Mouse (Mus musculus) cerebellum, postnatal 14 days (tissue): ENCODE data around the gene Itpr2.

Experiments
- DNase-seq, 2 experiments: peaks; one replicate each; pipeline ENCODE4 v3.0.0; 2021; ENCODE audit warnings: mixed read lengths in 2 of 2

Gene Itpr2

DNA sequence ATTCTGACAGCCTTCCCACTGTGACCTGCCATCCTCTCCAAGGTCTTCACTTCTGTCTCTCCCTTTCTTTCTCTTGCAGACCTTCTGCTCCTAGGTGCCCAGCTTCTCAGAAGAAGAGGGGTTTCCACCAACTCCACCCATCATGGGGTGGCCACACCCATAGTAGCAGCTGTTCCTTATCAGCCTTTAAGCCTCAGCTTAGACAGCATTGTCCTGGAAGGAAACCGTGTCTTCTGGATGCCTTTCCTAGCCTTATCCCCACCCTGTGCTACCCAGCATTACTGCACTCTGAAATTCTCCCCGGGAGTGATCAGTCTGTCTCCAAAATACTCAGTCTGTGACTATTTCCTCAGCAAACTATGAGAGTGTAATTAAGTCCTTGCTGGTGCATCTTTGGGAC lies 245.6 kb downstream of the Itpr2 start:
- DNase-seq, result no peak

DNA sequence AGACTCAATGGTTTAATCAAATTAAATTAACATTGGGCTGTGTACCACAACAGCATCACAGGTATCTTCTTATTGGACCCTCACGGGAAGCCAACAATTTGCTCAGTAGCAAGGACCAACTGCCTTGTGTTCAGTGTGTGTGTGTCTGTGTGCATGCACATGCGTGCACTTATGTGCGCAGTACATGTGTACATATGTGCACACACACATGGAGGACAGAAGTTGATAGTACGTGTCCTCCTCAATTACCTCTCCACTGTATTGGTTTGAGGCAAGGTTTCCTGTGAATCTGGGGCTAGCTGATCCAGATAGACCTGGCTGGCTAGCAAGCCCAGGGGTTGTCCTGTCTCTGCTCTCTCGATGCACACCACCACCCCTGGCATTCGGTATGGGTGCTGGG lies 246.4 kb downstream of the Itpr2 start:
- no peak for DNase-seq

DNA sequence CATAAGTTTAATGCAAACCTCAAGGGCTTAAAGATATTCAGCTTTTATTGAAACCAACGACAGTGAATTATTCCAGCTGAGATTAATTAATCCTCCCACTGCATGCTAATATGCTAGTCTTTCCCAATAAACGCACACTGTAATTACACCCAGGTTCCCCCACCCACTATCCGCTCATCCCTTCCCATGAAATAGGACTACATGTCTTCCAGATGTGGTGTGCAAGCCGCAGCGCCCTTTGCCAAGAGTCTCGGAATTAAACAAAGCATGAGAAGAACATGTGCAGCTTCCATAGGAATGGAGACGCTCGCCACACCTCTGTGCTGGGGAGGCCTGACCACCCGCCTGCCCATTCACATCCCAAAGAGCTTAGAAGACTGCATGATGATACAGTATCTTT lies 247.1 kb downstream of the Itpr2 start:
- no peak for DNase-seq

DNA sequence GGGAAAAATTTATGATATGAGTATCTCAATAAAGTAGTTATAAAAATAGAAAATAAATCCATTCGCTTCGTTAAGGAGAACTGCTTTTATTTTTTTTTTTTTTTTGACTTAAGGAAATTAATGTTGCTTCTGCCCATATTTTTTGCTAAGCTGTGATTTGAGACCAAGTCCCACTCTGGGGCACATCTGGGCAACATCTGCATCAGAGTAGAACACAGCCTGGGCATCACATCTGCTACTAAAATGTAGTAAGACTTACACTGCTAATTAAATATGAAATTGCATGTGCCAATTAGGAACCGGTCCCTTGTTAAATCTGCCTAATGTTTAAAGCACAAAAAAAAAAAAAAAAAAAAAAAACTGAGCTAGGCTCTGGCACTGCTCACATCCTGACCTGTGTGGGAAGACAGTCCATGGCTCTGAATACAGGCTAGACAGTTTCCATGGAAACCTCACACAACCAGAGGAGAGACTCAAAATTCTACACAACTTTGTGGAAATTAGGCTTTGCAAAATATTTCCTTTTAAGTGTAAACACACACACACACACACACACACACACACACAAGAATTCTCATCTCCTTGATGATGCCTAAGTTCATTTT lies 247.7 kb downstream of the Itpr2 start:
- DNase-seq, result no peak

DNA sequence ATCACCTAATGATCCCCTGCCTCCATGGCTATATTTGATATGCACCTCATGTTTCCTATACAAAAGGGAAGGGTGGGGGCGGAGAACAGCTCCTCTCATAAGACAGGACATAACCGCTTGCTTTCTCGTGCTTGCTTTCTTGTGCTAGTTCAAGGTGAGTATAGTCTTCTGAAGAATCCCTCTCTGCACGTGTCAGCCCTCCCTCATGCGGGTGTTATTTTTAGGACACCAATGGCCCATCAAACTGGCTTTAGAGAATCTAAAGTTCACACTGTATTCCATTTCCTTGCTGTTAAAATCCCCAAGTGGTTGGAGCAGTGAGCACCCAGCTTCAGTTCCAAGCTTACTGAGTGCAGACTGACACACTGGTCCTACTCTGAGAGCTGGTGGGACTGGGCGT lies 252.9 kb downstream of the Itpr2 start:
- no peak for DNase-seq

DNA sequence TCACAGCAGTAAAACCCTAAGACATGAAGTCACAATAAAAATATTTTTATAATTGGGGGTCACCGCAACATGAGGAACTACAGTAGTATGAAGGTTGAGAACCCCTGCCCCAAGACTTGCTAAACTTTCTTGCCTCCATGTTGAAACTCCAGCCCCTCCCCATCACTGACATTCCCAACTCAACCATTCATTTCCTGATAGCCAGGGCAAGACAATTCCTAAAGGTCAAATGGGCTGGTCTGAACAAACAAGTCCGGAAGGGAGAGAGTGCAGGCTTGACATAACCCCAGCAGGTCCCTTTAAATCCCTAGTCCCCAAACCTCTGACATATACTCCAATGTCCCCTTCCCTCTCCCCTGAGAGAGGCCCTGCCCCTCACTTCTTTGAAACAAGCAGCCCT lies 253.7 kb downstream of the Itpr2 start:
- no peak for DNase-seq

DNA sequence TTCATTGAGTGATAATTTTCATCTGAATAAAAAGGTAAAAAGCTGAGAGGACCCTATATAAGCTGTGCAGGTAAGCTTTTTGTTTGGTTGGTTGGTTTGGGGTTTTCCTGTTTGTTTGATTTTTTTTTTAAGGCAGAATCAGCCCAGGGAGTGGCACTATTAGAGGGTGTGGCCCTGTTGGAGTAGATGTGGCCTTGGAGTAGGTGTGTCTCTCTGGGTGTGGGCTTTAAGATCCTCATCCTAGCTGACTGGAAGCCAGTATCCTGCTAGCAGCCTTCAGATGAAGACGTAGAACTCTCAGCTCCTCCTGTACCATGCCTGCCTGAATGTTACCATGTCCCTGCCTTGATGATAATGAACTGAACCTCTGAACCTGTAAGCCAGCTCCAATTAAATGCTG lies 254.1 kb downstream of the Itpr2 start:
- no peak for DNase-seq

DNA sequence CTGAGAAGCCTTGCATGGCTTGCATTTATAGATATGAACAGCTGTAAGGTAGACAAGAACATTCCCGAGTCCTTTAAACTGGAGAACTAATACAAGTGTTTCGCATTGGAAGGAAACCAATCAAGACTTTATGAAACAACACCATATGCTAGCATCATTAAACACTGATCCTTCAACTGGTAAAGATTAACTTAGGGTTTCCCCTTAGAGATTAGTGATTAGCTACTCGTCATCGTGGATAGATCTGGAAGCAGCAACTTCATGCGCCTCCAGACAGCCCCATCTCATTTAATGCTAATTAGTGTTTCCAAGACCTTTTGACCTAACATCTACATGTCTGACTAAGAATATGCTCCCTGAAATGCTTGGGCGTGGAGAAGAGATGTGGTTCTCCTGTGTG lies 255.7 kb downstream of the Itpr2 start:
- DNase-seq, result no peak

DNA sequence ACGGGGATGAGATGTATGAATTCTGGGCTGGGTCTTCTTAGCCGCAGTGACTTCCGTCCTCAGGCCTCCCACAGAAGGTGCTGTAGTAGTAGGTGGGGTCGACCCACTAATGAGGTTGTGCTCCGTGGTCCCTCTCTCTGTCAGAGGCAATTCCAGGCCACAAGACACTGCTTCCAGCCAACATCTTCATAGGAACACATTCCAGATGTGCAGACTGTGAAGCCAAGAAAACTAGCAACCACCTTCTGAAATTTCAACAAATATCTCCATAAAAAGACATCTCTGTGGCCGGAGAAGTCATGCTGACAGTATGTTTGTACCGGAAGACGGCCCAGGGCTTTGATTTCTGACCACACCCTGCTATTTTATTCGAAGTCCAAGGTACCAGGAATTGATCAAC lies 256.1 kb downstream of the Itpr2 start:
- DNase-seq, result no peak

DNA sequence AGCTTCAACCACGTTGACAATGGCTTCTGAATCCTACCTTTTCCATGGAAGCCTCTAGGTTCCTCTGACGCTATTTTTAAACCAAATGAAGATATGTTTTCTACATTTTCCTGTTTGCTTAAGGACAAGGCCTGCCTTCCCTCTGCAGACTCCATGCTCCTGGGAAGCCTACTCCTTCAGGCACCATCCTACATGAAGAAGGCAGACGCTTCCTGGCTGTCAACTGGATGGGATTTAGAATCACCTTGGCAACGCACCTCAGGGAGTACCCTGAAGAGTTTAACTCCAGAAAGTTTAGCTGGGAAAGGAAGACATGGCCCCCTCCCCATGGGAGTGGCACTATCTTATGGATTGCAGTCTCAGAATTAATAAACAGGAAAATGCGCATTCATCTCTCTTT lies 259.0 kb downstream of the Itpr2 start:
- no peak for DNase-seq

DNA sequence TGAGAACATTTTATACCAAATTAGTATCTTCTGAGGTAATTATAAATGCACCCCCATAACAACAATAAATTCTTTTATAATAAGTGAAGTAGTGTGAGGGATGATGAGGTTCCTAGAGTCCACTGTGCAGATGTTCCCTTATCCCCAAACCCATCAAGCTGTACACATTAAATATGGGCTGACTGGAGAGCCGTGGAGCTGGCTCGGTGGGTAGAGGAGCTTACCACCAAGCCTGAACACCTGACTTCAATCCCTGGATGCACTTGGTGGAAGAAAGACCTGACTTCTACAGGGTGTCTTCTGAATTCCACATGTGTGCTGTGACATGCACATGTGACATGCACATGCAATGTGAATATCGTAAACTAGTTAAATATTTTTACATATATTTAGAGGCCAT lies 260.7 kb downstream of the Itpr2 start:
- no peak for DNase-seq

DNA sequence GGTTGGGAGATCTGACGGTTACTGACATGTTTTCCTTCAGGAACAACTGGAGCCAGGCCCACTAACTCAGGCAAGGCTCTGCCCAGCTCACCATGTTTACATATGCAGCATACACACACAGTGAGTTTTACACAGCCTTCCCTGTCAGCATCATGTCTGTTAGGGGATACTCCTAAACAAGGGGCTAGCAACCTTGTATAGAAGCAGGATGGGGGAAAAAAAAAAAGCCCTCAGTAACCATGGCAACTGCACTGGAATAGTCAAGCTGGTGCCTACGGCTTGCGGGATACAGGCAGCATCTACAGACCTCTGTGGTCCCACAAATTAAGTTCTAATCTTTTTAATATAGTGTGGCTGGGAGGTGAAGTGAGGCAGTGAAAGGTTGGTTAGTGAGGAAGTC lies 266.9 kb downstream of the Itpr2 start:
- DNase-seq, result no peak

DNA sequence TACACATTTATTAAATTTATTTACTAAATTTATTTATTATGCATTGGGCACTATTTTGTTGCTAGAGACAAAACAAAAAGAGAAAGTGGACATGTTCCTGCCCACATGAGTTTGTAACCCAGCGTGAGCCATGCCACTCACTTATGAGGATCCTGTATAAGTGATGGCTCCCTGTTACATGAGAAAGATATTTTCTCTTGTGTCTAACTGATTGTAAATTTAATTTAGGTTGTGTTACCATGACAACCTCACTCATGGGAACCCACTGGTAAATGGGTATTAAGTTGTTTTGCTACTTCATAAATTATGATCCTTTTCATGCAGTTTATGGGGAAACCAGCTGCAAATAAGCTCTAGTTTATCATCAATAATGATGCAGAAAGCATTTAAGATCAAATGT lies 267.6 kb downstream of the Itpr2 start:
- no peak for DNase-seq

DNA sequence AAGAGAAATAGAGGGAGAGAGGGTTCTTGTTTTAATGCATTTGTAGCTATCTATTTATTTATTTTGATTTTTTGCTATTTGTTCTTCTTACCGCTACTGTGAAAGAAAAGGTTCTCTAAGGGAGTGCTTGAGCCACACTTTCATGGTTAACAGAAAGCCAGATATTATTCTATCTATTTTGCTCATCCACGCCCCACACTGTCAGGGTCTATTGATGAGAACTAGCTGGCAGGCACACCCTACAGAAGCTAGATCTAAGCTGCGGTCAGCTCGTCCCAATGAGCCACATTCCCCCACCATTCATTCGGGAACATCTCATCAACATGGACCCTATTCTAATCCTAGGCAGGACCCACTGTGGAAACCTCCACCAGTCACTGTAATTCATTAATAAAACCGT lies 271.1 kb downstream of the Itpr2 start:
- DNase-seq, result no peak

DNA sequence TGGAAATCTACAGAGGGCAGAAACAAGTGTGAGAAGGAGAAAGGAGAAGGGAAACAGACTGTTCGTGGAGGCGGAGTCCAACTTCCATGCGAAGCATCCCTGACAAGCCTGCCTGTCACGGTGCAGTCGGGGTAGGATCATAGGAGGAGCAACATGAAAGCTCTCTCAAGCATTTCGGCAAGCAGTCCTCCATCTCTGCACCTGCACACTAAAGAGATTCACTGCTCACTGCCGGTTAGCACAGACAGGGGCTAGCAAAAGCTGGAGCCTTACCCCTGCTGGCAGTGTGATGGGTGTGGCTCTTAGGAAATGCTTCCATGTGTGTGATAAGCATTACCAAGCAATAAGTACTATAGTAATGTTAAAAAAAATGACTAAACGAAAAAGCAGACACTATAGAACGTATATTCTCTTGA lies 271.6 kb downstream of the Itpr2 start:
- no peak for DNase-seq

DNA sequence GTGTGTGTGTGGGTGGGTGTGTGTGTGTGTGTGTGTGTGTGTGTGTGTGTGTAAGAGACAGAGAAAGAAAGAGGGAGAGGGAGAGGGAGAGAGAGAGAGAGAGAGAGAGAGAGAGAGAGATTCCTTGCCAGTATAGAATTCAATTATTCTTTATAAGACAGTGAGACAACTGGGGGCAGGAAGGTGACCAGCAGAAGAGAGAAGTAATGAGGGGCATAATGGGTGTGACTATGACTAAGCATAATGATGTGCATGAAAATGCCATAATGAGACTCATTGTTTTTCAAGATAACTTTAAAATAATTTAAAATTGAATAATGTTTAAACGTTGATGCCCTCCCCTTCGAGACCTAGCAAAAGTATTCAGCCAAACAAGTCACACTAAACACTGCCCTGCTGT lies 272.1 kb downstream of the Itpr2 start:
- DNase-seq, result no peak

DNA sequence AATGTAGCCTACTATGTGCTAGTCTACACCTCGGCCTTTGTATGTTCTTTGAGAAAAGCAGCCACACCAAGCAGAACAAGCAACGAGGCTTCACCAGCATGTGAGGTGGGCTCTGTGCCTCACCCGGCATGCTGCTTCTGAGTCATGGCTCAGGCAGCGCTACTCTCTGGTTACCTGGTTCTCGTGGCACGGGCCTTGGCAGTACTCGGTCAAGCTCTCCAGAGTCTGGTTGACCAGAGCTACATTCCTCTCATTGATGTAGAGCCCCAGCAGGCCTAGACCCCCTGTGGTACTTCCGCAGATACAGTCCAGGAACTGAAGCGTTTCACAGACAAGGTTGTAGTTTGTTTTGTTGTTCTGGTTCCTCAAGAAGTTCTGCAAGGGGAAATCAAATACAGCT lies 272.5 kb downstream of the Itpr2 start:
- no peak for DNase-seq

DNA sequence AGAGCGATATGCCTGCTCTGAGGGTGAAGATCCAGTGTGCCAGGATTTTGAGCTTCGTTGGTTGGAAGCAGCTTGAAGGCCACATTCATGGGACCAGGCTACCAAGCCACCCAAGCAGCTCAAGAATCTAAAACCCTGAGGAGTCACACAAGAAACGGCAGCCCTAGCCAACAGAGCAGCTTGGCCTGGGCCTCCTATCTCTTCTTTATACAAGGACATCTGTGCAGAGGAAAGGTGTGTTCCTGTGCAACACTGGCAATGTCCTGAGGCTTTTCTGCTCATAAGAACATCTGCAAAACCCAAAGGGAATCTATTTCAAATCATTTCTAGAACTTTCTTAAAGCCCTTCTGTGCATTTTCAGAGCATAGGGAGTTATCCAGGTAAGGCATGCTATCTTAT lies 274.0 kb downstream of the Itpr2 start:
- DNase-seq, result no peak

DNA sequence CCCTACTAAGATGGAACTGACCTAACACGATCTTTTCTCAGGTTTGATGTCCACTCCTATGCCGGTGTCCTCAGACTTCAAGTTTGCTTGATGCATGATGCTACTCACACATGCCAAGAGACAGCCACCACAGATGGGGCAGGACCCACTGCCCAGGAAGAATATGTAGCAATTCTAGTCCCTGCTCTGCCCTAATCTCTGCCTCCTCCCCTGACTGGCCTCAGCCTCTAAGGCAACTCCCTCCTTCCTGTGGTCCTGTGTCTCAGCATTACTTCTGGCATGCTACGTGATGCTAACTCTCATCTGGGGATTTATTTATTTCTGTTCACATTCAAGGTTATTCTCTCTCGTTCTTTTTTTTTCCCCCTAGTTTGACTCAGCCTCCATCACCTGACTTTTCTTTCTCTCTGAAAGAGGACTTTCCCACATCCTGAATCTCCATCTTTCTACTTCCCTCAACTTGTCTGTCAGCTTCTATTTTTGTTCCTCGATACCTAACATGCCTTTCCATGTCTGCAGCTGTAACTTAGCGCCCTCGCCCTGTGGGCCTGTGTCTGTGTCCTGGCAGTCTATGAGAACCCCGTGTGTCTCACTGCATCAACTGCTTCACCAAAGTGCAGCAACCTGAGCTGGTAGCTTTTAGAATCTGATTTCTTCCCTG lies 279.5 kb downstream of the Itpr2 start:
- DNase-seq, result no peak

DNA sequence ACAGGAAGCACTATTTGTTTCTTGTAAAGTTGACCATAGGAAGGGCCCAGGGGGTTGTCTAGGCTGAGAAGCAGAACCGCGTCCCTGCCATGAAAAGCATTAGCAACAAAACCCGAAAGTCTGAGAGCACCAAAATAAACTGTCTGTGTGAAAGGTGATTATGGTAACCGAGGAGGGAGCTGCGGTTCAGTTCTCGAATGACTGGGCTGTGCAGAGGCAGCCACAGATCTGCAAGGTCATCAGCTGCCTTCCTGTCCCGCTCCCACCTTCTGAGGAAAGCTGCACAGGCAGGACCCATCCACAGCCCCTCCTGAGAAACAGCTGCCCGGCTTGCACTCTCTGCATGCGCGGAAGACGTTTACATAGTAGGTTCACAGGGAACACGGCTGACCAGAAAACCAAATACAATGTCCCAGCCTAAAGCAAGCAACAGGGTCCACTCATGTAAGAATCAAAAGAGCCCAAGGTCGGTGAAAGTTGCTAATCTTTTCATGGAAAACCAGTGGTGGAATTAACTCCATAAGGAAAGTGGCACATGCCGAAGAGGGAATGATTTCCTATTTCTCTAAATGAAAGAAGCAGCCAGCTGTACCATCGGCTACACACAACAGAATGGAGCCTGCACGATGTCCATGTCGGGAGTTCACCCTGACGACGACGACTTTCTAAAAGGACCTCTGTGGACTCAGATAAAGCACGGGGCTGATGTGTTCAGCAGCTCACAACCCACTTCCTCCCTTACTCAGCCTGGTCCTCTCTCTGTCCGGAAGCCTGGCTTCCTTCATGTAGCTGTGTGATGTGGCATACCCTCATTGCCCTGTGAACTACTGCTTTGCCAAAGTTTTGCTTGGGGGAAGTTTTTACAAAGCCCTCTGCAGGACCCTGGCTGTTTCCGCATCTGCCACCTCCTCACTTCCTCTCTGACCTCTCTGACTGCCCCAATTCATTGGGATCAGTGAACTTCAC lies 280.4 kb downstream of the Itpr2 start:
- DNase-seq, result no peak

DNA sequence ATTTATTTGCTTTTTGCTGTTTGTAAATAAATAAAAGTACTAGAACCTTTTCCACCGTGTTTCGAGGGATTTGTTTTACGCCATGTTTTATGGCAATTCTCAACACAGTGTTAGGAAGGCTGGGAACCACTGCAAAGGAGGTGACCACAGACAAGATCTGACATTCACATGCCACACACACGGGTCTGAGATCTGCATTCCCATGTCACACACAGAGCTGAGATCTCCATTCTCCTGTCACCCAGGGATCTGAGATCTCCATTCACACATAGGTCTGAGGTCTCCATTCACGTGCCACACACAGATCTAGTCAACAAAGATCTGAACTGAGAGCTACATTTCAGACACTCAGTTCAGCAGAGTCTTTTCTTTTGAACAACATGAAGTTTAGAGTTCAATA lies 282.0 kb downstream of the Itpr2 start:
- DNase-seq, result no peak

DNA sequence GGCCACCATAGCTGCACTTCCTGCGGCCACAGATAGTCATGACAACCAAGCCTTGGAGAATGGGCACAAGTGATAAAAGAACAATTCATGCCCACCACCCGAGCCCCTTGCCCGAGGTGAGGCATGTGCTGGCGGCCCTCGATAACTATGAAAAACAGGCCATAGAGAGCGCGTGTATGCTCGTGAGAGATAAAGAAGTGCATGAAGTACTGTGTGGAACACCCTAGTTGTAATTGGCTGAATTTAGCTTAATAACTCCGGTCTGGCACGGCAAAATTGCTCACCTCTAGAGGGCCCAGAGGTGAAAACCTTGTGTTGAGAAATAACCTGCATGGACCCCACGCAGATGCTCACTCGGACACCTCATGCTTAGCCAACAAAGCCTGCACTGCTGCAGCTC lies 282.5 kb downstream of the Itpr2 start:
- no peak for DNase-seq

DNA sequence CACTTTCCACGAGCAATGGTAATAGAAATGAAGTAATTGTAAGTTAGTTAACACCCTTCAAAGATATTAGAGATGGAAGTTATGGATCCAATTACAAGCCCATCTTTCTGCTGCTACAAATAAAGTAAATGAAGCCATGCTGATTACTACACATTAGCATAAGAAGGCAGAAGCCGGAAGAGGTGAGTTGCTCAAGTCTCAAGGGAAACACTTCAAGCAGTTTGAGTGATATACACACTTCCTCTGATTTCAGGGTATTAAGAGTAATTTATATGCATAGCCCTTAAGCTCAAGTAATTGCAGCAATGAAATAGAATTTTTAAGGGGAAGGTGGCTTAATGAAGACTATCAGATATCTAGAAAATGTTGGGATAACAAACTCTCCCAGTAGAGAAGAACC lies 286.7 kb downstream of the Itpr2 start:
- DNase-seq, result no peak

DNA sequence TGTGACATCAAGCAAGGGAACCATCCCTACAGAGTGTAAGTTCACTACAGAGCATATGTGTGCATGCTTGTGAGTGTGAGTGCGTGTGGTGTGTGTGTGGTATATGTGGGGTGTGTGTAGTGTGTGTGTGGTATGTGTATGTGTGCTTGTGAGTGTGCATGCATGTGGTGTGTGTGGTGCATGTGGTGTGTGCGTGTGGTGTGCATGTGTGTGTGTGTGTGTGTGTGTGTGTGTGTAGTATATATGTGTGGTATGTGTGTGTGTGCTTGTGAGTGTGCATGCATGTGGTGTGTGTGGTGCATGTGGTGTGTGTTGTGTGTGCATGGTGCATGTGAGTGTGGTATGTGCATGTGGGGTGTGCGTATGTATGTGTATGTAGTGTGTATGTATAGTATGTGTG lies 289.7 kb downstream of the Itpr2 start:
- no peak for DNase-seq
